Mouse (Mus musculus): ENCODE results near the gene Capg.

The Capg gene

DNA sequence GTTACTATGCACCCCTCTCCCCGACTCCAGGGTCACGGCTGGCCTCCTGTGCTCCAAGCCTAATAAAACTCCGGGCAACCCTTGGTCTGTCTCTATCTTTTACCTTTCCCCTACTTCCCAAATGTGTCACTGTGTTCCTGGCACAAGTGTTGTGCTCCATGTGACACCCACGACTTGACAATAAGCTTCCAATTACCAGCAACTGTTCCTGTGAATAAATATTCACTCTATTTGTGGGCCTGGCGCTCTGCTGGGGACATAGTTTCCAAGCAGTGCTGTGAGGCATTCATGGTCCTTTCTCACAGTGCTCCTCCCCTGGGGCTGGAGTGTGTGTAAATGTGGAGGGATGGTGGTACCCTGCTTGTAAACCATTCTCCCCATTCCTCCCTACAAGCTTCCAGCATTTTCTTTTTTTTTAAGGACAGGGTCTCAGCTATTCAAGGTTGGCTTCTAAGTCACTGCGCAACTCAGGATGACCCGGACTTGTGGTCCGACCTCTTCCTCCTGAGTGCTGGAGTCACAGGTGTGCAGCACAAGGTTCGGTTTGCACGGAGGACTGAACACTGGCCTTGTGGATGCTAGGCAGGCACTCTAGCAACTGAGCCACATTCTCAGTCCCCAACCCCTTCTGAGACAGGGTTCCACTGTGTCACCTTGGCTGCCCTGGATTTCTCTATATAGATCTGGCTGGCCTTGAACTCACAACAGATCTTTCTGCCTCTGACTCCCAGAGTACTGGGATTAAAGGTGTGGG, 26.6 kb downstream of the Capg start:
- DNase-seq (ENCODE audit: low read depth, low spot score), result no peak

DNA sequence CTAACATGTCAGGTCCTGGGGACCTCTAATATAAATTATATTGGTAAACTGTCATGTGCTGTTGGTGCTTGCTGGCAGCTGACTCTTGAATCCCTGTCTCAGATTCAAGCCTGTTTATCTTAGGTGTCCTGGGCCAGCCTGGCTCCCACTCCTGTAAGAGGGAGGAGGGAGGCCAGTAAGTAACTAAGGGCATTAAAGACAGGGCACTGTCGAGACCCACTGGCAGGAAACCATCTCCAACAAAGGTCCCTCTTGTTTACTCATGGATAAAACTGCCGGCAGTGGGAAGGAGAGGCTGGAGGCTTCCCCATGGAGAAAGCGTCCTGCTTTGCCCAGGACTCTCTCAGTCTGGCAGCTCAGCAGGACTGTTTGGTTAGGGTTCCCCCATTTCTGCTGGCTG, 27.6 kb downstream of the Capg start:
- no peak for DNase-seq (ENCODE audit: low read depth, low spot score)

DNA sequence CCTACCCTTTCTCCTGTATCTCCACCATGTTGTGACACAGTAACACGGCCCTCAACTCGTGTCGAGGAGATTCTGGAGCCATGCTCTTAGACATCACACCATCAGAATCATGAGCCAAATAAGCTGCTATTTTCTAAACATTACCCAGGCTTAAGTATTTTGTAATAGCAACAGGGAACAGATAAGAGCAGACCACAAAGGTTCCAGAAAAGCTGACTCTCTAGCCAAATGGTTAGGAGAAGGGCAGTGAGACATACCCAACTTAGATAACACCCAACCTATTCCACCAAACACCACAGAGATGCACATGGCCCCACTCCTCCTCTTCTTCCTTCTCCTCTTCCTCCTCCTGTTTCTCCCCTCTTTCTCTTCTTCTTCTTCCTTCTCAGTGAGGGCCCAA, 31.9 kb downstream of the Capg start:
- DNase-seq (ENCODE audit: low read depth, low spot score), result no peak

DNA sequence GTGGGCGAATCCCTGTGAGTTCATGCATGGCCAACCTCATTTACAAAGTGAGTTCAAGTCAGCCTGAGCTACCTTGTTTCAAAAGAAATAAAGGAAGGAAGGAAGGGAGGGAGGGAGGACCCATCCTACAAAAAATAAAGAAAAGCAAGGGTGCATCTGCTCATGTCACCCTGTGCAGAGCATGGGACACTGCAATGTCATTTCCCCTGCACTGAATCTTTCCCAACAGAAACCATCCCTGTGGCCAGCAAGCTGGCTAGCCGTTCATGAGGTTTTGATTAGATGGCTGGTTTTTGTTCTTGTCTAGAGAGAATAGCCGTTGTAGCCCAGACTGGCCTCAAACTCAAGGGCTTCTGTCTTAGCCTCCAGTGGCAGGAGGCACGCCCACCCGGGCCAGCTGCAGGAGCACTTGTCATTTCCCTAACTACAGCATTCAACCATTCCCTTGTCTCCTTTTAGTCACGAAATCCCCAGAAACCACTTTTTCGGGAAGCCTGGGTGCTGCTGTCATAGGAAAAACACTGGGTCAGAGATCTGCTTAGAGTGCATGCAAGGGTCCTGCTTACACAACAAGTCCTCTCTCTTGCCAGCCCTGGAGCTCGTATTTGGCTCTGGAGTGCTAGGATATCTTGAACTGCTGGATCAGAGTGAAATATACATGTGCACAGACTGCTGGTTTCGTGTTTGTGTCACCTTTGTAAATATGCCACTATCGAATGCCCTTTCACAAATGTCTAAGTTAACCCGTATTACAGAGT, 37.6 kb downstream of the Capg start:
- no peak for DNase-seq (ENCODE audit: low read depth, low spot score)

DNA sequence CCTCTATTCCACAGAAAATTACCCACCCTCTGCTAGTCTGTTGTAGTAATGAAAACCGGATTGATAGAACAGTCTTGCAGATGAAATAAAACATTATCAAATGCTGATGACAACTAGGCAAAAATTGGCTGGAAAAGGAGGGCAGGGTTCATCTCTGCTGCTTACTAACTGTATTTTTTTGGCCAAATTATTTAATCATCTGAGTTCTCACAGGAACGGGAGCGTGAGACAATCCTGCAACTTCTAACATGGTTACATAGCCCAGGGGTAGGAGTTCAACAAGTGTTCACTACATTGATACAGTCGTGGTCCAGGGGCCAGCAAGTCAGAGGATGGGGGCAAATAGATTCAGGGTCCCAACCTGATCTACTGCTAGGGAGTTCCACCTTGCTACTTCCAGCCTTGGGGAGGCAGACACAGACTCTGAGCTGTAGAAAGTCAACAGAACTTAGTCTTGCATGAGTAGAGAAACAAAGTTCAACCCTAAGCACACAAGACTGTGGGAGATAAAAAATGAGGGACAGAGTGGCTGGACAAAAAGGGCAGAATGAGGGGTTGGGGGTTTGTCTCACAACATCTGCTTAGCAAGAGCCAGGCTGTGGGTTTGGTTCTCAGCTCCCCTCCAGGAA, 39.1 kb downstream of the Capg start:
- no peak for DNase-seq (ENCODE audit: low read depth, low spot score)

DNA sequence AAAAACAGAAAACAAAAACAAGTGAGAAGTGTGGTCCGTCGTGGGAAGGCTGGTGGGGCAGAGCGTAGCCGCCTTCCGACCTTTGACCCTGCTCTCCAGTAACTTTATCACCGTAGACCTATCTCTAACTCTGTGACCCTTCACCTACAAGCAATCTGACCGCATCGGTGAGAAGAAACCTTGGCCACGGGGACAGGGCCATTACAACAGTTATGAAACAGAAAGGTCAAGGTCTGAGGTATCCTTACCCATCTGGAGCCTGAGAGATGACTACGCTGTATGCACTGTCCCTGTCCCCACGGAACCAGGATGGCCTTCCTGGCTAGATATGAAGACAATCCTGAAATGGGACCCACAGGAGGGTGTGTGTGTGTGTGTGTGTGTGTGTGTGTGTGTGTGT, 40.0 kb downstream of the Capg start:
- DNase-seq (ENCODE audit: low read depth, low spot score), result no peak

DNA sequence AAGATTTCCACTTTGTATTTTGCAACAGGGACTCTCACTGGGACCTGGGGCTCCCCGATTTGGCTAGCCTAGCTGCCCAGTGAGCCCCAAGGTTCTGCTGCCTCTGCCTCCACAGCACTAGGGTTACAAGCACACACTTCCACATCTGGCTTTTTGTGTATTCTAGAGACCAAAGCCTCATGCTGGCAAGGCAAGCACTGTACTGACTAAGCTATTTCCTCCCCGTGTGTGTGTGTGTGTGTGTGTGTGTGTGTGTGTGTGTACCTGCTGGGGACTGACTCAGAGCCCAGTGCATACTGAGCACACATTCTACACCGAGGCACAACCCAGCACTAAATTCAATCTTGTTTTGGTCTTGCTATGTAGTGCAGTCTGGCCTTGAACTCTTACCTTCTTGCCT, 42.5 kb downstream of the Capg start:
- no peak for DNase-seq (ENCODE audit: low read depth, low spot score)

DNA sequence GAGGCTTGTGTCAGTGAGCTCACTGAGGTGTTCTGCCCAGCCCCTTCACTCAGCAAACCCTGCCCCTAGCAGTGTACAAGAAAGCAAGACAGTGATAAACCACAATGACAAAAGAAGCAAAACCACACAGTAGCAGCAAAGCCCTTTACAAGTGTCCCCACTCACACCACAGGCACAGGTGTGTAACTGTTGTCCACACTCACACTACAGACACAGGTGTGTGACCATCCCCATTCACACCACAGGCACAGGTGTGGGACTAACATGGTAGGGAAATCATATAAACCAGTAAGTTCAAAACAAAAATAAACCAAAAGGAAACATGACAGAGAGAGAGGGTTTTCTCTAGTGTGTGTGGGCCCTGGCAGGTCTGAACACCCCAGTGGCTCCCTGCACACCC, 44.1 kb downstream of the Capg start:
- no peak for DNase-seq (ENCODE audit: low read depth, low spot score)

DNA sequence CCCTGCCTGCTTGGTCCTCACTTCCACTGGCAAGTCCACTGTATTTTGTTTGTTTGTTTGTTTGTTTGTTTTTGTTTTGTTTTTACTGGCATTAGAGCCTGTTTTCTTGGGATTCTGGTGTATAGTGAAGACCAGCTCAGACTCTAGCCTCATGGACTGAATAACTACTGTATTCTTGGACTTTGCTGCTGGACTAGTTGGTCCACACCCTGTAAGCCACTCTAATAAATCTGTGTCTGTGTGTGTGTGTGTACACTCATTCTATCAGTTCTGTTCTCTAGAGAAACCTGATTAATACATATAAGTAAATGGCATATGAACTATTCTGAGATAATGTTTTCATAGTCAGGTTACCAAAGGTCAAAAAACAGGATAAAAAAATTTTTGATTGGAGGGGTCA, 45.9 kb downstream of the Capg start:
- DNase-seq (ENCODE audit: low read depth, low spot score), result no peak

DNA sequence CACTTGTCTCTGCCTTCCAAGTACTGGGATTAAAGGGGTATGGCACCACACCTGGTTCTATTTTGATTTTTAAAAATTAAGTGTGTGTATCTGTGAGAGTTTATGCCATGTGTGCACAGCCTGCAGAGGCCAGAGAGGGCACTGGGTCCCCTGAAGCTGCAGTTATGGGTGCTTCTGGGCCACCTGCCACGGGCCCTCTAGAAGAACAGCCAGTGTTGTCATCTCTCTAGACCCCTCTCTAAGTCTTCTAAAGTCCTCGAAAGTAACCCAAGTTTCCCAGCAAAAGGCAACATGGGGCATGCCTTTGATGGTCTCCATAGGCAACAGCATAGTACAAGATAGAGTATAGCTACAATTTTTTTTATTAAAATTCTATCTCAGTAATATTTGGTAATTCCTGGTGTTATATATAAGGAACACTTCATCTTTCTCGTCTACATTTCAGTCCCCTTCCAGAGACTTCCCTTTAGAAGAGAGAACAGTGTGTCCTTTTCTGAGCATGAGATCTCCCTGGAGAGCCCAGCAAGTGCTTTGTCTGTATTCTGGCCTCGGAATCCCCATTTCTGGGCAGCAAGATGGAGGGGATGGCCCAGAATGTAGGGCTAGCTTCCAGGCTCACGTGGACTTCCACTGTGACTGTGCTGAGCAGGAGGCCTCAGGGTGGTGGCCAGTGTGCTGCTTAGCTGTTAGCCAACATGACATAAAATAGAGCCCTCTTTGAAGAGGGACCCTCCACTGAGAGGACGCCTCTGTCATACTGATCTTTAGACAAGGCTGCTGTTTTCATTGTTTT, 49.0 kb downstream of the Capg start:
- DNase-seq (ENCODE audit: low read depth, low spot score), result no peak

DNA sequence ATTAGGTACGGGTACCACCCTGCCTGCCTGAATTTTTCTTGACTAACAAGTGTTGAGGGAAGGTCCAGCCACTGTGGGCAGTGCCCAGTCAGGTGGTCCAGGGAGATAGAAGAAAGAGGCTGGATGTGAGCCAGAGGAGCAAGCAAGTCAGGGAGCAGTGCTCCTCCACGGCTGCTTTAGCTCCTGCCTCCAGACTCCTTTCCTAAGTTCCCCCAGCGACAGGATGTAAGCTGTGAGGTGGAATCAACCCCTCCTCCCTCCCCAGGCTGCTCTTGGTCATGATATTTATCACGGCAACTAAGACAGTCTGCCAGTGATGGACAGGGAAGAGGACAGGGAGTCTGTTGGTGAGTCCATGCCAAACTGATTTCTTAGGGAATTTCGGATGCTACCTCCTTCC, 49.7 kb downstream of the Capg start:
- DNase-seq (ENCODE audit: low read depth, low spot score), result no peak

DNA sequence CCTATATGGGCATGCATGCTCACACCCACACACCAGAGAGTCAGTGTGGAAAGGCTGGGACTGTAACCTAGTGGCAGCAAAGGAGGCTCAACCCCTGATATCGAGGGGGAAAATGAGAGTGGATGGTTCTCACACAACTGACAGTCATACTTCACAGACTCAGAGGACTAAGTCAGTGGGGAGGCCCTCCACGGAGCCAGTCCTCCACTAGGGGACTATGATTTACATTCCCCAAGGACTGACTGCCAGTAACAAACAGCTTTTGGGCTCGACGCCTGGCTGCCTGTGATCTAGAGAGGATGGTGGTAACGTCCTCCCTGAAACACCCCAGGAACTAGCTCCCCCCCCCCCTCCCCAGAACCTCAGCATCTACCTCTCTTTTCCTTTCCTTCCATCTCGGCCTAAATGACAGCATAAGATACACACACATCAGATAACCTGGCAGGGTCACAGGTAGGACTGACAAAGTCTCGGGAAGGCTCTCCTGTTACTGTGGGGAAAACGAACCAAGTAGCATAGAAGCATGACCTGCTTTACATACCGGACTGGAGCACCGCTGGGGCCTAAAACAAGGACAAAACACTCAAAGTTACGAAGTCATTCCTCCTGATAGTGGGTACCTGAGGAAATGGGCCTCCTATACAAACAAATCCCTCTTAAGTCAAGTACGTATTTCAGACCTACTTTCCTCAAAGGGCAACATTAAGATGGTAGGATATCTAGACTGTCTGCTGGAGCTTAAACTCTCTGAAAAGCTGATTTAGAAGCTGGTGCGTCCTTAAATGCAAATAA, 53.1 kb downstream of the Capg start:
- peak; percentile 18 for DNase-seq (ENCODE audit: low read depth, low spot score)

DNA sequence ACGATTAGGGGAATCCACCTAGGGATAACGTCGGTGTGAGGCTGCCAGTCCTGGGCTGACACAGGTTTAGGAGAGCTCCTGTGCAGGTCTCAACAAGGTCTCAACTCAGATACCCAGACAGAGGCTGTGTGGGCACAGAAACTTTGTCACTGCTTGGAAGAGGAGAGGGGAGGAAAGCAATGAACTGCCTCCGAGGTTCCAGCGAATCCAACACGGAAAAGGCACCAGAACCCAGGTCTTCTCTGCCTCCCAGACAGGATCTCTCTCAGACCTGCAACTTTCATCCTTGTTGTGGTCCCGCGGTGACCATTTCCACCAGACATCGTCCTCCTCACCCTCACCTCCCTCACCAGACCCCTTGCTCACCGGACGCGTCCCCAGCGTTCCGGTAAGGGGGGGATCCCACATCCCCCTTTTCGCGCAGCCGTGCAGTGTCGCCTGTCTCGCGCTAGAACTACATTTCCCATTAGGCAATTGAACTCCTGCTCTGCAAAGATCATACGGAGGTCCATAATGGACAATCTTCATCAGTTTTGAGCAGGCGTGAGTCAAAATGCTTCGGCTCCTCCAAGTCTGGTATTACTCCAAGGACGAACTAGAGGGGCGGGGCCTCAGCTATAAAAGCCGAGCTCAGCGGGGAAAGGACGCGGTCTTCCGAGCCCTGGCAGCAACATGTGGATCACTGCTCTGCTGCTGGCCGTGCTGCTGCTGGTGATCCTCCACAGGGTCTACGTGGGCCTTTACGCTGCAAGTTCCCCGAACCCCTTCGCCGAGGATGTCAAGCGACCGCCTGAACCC, 54.0 kb downstream of the Capg start, which contains the start of the genes Elmod3 and Retsat:
Gene Elmod3 (minus strand): TSS at position 458 of the 798 bp plus-strand sequence.
Gene Retsat (plus strand): TSS at position 520 of the 798 bp plus-strand sequence.
- peak; percentile 93 for DNase-seq (ENCODE audit: low read depth, low spot score)

DNA sequence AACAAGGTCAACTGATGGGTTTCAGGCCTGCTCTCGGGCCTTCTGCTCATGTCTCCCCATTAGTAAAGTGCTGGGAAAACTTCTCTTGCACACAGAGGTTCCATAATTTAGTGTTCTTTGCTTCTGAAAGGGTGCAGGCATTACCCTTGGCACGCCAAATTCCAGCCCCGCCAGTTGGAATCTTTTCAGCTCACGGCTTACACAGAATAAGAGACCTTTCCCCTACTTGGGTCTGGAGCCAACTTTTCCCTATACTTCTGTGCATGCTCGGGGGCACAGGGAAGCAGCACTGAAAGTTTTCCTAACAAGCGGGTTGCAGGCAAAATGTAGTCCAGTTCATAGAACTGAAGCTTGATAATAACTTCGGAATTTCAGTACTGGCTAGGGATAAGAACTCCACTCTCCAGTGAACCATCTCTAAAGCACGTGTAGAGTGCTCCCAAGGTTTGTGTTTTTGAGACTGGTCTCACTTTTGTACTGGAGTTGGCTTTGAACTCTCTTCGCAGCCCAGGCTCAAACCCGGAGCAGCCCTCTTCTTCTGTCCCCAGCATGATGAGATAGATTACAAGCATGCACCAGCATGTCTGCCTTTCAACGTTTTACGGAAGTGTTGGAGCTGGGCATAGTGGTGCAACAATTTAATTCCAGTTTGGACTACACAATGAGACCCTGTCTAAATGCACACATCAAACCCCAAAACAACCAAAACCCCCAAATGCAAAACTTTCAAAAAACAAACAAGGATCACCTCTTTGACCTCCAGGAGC, 54.8 kb downstream of the Capg start:
- no peak for DNase-seq (ENCODE audit: low read depth, low spot score)

DNA sequence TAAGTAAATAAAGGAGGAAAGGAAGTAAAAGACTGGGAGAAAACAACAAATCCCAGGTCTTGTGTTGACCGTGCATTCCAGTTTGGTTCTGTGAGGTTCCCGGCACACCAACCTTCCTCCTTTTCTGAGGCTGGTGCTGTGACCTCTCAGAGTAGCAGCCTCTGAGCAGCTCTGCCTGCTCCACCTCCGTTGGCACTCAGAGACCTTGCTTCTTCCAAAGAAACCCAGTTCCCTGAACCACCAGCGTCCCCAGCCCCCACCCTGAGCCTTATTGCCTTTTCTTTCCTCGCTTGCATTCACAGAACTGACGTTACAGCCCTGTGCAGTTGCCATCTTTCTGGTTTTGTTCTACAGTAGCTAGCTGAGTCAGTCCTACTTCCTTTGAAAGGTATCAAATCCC, 56.0 kb downstream of the Capg start:
- no peak for DNase-seq (ENCODE audit: low read depth, low spot score)

DNA sequence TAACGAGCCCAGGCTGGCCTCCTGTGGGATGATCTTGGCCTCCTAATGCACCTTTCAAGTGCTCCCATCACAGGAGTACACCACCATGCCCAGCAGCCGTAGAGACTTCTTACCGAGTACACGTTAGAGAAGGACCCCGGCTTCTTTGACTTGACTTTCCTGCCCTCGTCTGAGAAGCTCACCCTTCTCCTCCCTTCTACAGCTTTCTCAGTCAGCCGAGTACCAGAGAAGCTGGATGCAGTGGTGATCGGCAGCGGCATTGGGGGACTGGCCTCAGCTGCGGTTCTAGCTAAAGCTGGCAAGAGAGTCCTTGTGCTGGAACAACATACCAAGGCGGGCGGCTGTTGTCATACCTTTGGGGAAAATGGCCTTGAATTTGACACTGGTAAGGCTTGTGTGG, 56.6 kb downstream of the Capg start:
- DNase-seq (ENCODE audit: low read depth, low spot score), result no peak

DNA sequence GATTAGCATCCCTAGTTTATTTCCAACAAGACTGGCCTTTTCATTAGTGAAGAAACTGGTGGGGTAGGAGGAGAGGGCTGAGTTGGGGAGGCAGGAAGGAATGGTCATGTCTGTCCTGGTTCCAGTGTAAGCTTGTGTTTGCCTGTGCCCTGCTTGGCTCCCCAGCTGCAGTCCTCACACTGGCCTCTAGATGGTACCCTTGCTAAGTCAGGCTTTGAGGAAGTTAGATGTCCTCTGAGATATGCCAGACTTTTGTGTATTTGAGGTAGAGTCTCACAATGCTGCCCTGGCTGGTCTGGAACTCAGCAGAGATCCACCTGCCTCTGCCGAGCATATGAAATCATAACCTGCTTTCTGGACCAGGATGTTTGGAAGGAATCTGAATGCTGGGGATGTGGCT, 57.5 kb downstream of the Capg start:
- peak; percentile 90 for DNase-seq (ENCODE audit: low read depth, low spot score)

DNA sequence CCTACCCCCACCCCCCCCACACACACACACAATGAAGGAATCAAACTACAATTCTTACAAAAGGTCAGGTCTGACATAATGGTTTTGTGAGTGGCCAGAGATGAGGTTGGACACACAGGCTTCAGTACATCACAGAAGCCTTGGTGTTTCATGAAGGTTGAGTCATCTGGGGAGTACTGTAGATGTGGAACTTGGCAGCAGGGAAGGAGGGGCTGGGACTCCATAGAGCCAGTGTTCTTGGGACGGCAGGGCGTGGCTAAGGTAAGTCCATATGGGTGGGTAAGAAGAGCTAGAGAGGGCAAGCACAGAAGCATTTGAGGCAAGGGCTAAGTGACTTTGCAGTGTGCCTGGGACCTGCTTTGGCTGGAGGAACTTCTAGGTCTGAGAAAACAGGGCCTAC, 59.9 kb downstream of the Capg start:
- DNase-seq (ENCODE audit: low read depth, low spot score), result no peak

DNA sequence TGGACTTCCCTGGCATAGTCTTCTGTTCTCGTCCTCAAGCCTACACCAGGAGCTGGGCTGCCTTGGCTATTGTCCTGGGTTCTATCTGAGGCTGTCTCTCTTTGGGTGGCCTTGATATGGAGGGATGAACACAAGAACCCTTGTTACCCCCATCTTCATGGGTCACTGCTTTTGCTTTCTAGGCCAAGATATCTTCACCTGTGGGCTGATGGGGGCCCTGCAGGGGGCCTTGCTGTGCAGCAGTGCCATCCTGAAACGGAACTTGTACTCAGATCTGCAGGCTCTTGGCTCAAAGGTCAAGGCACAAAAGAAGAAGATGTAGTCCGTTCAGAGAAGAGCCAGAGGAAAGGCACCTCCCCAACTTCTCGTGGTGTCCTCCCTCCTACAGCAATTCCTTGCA, 62.9 kb downstream of the Capg start:
- DNase-seq (ENCODE audit: low read depth, low spot score), result no peak
